Mouse (Mus musculus): ENCODE data around the gene Map2. TPM values are rescaled to one million over a fixed set of nuclear protein-coding genes. Genes with fewer than 3 reads are reported as not detected.

Map2 gene
- total and polyA plus RNA-seq, 3 experiments, result not detected

- H3K9me3 ChIP-seq (replicated peaks; ENCODE audit: insufficient read depth, low read length), result no peaks in the 10 kb centered on the region
- no peaks in the 10 kb centered on the region for H3K79me2 ChIP-seq (ENCODE audit: control insufficient read depth, insufficient read depth, low read length, poor library complexity)
- TF ChIP-seq SIN3A (IDR thresholded peaks at IDR 0.05; ENCODE audit: low read length), result no peak
- no peak overlapping the region for H3K4me3 ChIP-seq (ENCODE audit: control insufficient read depth in 1 of 2, insufficient read depth in 1 of 2, low read depth in 2 of 2, low read length in 2 of 2)
- DNase-seq (ENCODE audit: low read depth, low spot score), result no peak
- H3K27ac ChIP-seq (ENCODE audit: control insufficient read depth, low read depth, low read length), result no peak overlapping the region
- no peaks in the 10 kb centered on the region for H3K27me3 ChIP-seq (ENCODE audit: control insufficient read depth in 1 of 2, insufficient read depth in 2 of 2, low read length in 2 of 2)
- H3K4me1 ChIP-seq (ENCODE audit: control insufficient read depth in 1 of 2, insufficient read depth in 2 of 2, low read length in 2 of 2), result no peaks in the 10 kb centered on the region
- H3K36me3 ChIP-seq (ENCODE audit: control insufficient read depth in 1 of 2, insufficient read depth in 2 of 2, low read length in 2 of 2), result no peaks in the 10 kb centered on the region
- H3K9ac ChIP-seq (ENCODE audit: control insufficient read depth, low read depth, low read length, poor library complexity, severe bottlenecking), result no peak overlapping the region
Observed at GRCm38 (mm10) chr1:66361799-66362198, 186.7 kb downstream of the Map2 start.

DNA sequence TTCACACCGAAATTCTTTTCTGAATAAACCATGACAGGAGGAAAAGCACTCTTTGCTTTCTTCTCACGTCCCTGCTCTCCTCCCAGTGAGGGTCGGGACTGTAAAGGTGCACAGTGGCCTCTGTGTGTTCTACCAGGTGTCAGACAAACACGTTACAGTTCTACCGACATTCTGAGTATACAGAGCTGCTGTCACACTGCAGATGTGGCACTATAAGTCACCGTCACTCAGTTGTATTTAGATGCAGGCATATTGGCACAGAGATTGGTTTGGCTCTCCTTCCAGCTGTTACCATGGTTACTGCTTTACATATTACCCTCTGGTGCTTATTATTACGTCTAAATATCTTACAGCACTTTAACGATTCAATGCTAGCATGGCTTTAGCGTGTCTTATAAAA lies 188.2 kb downstream of the Map2 start:
- Histone ChIP-seq H3K79me2 (ENCODE audit: control insufficient read depth, insufficient read depth, low read length, poor library complexity) (no peaks in the 10 kb centered on the region), H3K27ac (ENCODE audit: control insufficient read depth, low read depth, low read length) (no peak overlapping the region), H3K36me3 (ENCODE audit: control insufficient read depth in 1 of 2, insufficient read depth in 2 of 2, low read length in 2 of 2) (no peaks in the 10 kb centered on the region), H3K4me1 (ENCODE audit: control insufficient read depth in 1 of 2, insufficient read depth in 2 of 2, low read length in 2 of 2) (no peaks in the 10 kb centered on the region), H3K9ac (ENCODE audit: control insufficient read depth, low read depth, low read length, poor library complexity, severe bottlenecking) (no peak overlapping the region), H3K27me3 (ENCODE audit: control insufficient read depth in 1 of 2, insufficient read depth in 2 of 2, low read length in 2 of 2) (no peaks in the 10 kb centered on the region), H3K4me3 (ENCODE audit: control insufficient read depth in 1 of 2, insufficient read depth in 1 of 2, low read depth in 2 of 2, low read length in 2 of 2) (no peak overlapping the region), H3K9me3 (replicated peaks; ENCODE audit: insufficient read depth, low read length) (no peaks in the 10 kb centered on the region)
- no peak for TF ChIP-seq UBTF (IDR thresholded peaks at IDR 0.05; ENCODE audit: borderline replicate concordance, insufficient read depth, low read depth, low read length)
- no peak for TF ChIP-seq E2F4 (IDR thresholded peaks at IDR 0.05; ENCODE audit: borderline replicate concordance, low read depth, low read length)
- TF ChIP-seq MEF2A (IDR thresholded peaks at IDR 0.05; ENCODE audit: extremely low read depth, insufficient replicate concordance, low read depth, low read length, poor library complexity, severe bottlenecking), result no peak
- TF ChIP-seq MXI1 (IDR thresholded peaks at IDR 0.05; ENCODE audit: low read depth, low read length), result no peak
- TF ChIP-seq MYC (IDR thresholded peaks at IDR 0.05; ENCODE audit: low read depth, low read length), result no peak
- TF ChIP-seq SIN3A (IDR thresholded peaks at IDR 0.05; ENCODE audit: low read length), result no peak
- no peak for TF ChIP-seq NELFE (IDR thresholded peaks at IDR 0.05; ENCODE audit: low read depth, low read length)
- TF ChIP-seq POLR2AphosphoS5 (IDR thresholded peaks at IDR 0.05; ENCODE audit: borderline replicate concordance, low read depth, low read length), result no peak
- no peak for DNase-seq (ENCODE audit: low read depth, low spot score)

GRCm38 (mm10) chr1:66364386-66364785 lies 189.3 kb downstream of the Map2 start:
- no peak overlapping the region for H3K27ac ChIP-seq (ENCODE audit: control insufficient read depth, low read depth, low read length)
- no peaks in the 10 kb centered on the region for H3K4me1 ChIP-seq (ENCODE audit: control insufficient read depth in 1 of 2, insufficient read depth in 2 of 2, low read length in 2 of 2)
- no peaks in the 10 kb centered on the region for H3K9me3 ChIP-seq (replicated peaks; ENCODE audit: insufficient read depth, low read length)
- TF ChIP-seq SIN3A (IDR thresholded peaks at IDR 0.05; ENCODE audit: low read length) (no peak), EP300 (IDR thresholded peaks at IDR 0.05; ENCODE audit: low read depth in 1 of 2, low read length in 2 of 2) (no peak), TBP (IDR thresholded peaks at IDR 0.05; ENCODE audit: low read depth, low read length) (no peak), MAX (IDR thresholded peaks at IDR 0.05; ENCODE audit: low read length) (no peak), MEF2A (IDR thresholded peaks at IDR 0.05; ENCODE audit: extremely low read depth, insufficient replicate concordance, low read depth, low read length, poor library complexity, severe bottlenecking) (no peak), UBTF (IDR thresholded peaks at IDR 0.05; ENCODE audit: borderline replicate concordance, insufficient read depth, low read depth, low read length) (no peak), MAFK (IDR thresholded peaks at IDR 0.05; ENCODE audit: borderline replicate concordance, low read depth, low read length) (no peak), ZMIZ1 (IDR thresholded peaks at IDR 0.05; ENCODE audit: low read depth, low read length) (no peak), POLR2A (IDR thresholded peaks at IDR 0.05; ENCODE audit: control insufficient read depth in 1 of 2, insufficient read depth in 1 of 2, low read depth in 1 of 2, low read length in 2 of 2, poor library complexity in 1 of 2) (no peak)
- no peaks in the 10 kb centered on the region for H3K79me2 ChIP-seq (ENCODE audit: control insufficient read depth, insufficient read depth, low read length, poor library complexity)
- DNase-seq (ENCODE audit: low read depth, low spot score), result no peak
- H3K36me3 ChIP-seq (ENCODE audit: control insufficient read depth in 1 of 2, insufficient read depth in 2 of 2, low read length in 2 of 2), result no peaks in the 10 kb centered on the region
- no peak overlapping the region for H3K4me3 ChIP-seq (ENCODE audit: control insufficient read depth in 1 of 2, insufficient read depth in 1 of 2, low read depth in 2 of 2, low read length in 2 of 2)
- H3K27me3 ChIP-seq (ENCODE audit: control insufficient read depth in 1 of 2, insufficient read depth in 2 of 2, low read length in 2 of 2), result no peaks in the 10 kb centered on the region
- H3K9ac ChIP-seq (ENCODE audit: control insufficient read depth, low read depth, low read length, poor library complexity, severe bottlenecking), result no peak overlapping the region
